Mouse (Mus musculus) spleen, adult 2 months (tissue): Measurements from ENCODE around the gene Fcrlb.

ENCODE experiments used
- CTCF ChIP-seq: fragments of 200-500 bp; IDR thresholded peaks from 2 replicates; pipeline ENCODE4 v1.5.1; 2011; ENCODE audit warnings: mild to moderate bottlenecking, inconsistent platforms; ENCODE audit not compliant: insufficient read depth, insufficient read length, insufficient replicate concordance; ENCODE audit errors: extremely low read depth
- POLR2A ChIP-seq: fragments of 200-500 bp; IDR thresholded peaks from 2 replicates; pipeline ENCODE4 v1.6.1; 2011; ENCODE audit warnings: low read depth, low read length, inconsistent platforms

- no peak for TF ChIP-seq POLR2A
- TF ChIP-seq CTCF = no peak
These were observed 21.2 kb upstream of the Fcrlb start for GRCm38 (mm10) chr1:170933940-170934339.
